Mouse (Mus musculus) spleen, adult 2 months (tissue): ENCODE data around the gene H2afy.

ENCODE experiments used
- CTCF ChIP-seq: fragments of 200-500 bp; IDR thresholded peaks from 2 replicates; pipeline ENCODE4 v1.5.1; 2011; ENCODE audit warnings: mild to moderate bottlenecking, inconsistent platforms; ENCODE audit not compliant: insufficient read depth, insufficient read length, insufficient replicate concordance; ENCODE audit errors: extremely low read depth
- POLR2A ChIP-seq: fragments of 200-500 bp; IDR thresholded peaks from 2 replicates; pipeline ENCODE4 v1.6.1; 2011; ENCODE audit warnings: low read depth, low read length, inconsistent platforms

DNA sequence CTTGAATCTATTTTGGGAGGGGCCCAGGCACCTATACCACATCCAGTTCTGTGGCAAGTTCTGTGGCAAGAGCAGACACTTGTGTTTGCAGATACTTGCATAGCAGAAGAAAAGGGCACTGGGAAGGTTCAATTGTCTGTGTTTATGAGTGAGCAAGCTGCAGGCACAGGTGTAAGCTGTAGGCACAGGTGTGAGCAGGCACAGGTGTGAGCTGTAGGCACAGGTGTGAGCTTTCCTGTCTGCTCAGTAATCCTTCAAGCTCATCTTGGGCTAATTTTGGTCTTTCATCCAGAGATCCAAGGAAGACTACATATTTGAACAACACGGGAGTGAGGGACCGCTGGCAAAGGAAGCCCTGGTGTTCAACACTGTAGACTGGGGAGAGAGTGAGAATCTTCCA lies 56.5 kb downstream of the H2afy start:
- TF ChIP-seq CTCF (no peak), POLR2A (no peak)
